Mouse (Mus musculus): Measurements from ENCODE around the gene Isyna1.

Gene Isyna1

DNA sequence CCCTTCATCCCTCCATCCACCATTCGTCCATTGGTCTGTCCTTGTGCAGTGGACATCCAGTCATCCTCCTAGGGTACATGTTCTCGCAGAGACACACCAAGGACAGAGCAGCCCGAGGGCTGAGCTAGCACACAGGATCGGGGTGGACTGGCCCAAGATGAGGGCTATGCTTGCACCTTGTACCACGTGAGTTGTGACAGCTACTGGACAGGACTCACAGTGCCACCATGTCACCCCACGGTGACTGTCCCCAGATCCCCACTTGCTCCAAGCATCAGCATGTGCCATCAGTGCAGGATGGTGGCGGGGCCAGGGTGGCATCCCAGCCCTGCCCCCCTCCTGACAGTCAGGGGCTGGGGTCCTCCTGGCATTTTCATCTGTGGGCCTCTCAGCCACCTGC, 10.4 kb downstream of the Isyna1 start:
- in situ Hi-C loops (cut with MboI), result no loop called here

DNA sequence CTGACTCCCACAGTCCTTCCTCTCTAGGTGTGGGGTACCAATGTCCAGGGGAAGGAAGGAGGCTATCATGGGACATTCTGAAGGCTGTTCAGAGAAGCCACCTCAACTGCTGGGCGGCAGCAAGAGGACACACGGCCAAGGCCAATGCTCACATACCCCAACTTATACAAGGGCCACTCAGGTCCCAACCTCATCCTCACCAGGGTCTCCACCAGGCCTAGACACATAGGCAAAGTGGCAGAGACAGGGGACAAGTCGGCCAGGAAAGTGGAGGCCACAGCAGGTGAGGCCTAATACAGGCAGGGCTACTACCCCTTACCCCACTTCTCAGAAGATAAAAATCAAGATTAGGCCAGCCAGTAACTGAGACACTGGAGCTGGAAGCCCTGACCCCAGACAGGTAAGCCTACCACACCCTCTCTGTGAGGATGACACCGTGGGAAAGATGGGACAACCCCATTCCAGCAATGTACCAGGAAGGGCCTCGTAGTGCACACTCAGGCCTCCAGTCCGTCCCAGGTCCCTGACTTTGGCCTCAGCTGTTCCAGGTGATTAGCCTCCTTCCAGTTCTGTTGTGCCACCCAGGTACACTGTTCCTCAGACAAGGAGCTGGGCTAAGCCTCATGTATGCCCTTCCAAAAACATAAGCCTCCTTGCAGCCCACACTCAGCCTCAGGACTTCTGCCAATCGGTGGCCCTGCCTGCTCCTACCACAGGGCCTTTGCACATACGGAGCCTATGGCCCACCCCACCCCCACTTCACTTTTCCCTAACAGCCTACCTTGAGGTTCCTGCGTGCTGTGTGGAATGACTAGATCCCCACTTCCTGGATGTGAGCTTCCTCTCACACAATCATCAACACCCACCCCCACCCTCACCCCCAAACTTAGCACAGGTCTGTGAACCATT, 12.0 kb downstream of the Isyna1 start:
- in situ Hi-C loops (cut with MboI), result no loop called here

DNA sequence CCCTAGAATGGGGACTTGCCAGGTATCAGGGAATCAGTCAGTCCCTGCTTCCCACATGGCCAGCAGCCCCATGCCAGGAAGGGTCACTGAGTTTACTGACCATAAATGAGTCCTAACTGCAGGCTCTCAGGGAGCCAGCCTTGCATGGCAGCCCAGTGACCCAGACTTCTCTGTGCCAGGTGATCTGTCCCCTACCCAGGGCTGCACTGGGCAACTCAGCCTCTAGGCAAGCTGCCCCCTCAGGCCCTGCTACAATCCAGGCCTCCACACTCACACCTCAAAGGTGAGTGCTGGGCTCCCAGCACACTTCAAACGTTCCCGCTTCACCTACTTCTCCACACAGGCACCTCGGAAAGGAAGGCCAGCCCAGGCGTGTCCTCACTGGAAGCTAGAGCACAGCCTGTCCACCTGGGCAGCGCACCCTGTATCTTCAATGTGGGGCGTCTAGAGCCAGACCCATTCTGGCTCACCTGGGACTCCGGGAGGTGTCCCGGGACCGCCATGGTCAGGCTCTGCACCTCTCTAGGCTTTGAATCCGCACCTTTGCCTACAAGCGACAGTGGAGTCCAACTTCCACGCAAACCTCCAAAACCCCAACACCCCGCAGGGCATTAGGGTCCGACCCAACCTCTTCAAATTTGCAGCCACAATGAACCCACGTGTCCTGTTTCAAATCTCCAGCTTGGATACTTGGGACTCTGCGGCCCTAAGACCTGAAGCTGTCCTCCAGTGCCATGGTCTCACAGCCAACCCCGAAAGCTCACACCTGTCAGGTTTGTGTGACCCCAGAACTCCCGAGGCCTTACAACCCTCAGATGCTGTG, 12.8 kb downstream of the Isyna1 start:
- in situ Hi-C loops (cut with MboI), result no loop called here

DNA sequence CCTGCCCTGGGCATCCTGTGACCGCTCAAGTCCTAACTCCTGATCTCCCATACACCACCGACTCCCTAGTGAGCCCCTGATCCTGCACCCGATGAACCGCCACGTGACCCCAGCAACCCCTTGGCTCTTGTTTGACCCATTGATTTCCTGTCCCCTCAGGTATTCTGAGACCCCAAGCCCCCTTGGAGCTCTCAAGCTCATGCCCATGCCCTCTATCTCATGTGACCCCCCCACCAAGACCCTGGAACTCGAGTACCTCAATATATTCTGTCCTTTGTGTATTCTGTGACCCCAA, 13.4 kb downstream of the Isyna1 start:
- in situ Hi-C loops (cut with MboI), result no loop called here

DNA sequence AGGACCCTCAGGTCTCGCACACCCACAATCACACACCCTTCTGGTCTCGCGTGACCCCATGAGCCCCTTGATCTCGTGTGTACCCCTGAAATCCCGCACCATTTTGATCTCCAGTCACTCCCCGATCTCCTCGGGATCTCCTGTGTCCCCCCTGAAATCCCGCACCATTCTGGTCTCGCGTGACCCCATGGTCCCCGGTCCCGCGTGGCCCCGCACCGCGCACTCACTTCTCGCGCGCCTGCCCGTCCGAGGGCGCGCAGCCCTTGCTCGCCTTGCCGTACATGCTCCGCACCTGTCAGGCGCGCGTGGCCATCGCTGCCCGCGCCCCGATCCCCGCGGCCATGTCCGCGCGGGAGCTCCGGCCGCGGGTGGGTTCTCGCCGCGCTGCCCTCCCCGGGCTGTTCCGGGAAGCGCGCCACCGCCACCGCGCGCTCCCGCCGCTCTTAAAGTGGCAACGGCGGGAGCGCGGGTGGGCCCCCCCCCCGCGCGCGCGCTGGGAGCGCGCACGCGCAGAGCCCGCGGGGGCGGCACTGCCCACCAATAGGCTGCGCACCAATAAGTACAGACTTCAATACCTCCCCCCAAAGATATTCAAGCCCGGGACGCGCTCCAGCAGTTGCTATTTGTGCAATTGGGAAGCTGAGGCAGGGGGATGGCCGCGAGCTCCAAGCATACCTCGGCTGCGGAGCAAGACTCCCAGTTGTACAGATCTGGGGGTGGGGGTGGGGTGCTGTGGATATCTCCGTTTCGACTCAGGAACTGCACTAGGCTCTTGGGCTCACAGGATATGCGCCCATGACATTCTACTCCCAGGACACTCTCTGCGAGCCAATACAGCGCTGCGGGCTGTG, 13.9 kb downstream of the Isyna1 start:
- in situ Hi-C loops (cut with MboI), result no loop called here

DNA sequence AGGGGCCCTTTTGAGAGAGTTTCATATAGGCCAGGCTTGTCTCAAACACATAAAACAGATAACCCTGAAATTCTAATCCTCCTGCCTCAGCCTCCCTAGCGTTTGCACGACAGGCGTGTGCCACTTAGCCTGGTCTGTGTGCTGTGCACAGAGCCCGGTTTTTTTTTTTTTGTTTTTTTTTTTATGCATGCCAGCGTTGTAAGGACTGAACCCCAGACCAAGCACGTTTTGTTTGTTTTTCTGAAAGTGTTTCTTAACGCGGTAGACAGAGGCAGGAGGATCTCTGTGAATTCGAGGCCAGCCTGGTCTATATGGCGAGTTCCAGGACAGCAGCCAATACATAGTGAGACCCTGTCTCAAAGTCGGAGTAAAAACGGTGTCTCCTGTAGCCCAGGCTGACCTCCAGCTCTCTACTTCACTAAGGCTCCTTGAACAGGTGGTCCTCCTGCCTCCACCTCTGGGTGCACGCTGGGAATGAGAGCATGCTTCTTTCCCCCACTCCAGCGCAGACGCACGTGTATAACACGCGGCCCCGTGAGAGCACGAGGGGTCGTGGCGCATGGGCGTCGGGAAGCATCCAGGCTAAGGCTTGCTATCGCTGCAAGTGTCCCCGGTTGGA, 14.7 kb downstream of the Isyna1 start, which contains the start of gene Ssbp4:
Gene Ssbp4, minus strand, starts transcription at position 124 of the 619 bp plus-strand sequence.
- in situ Hi-C loops (cut with MboI), result no loop called here

DNA sequence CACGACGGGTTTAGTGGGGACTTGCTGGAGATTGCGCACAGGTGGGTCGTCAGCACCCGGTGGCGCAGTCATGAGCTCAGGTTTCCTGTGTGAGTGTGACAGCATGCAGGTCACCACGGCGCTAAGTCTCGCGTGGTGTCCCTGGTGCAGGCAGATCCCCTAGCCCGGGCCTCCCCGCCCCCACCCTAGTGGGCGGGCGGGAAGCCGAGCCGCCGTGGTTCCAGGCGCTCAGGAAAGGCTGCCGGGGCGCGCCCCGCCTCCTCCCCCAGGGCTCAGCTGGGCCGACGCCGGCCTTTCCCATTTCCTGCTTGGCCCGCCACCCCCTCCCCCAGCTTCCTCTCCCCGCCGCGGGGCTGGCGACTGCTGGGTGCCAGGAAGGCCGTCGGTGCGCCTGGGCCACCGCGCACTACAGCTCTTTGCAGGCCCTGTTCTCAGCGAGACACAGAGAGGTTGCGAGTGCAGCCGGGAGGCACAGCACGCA, 15.2 kb downstream of the Isyna1 start:
- in situ Hi-C loops (cut with MboI), result no loop called here

DNA sequence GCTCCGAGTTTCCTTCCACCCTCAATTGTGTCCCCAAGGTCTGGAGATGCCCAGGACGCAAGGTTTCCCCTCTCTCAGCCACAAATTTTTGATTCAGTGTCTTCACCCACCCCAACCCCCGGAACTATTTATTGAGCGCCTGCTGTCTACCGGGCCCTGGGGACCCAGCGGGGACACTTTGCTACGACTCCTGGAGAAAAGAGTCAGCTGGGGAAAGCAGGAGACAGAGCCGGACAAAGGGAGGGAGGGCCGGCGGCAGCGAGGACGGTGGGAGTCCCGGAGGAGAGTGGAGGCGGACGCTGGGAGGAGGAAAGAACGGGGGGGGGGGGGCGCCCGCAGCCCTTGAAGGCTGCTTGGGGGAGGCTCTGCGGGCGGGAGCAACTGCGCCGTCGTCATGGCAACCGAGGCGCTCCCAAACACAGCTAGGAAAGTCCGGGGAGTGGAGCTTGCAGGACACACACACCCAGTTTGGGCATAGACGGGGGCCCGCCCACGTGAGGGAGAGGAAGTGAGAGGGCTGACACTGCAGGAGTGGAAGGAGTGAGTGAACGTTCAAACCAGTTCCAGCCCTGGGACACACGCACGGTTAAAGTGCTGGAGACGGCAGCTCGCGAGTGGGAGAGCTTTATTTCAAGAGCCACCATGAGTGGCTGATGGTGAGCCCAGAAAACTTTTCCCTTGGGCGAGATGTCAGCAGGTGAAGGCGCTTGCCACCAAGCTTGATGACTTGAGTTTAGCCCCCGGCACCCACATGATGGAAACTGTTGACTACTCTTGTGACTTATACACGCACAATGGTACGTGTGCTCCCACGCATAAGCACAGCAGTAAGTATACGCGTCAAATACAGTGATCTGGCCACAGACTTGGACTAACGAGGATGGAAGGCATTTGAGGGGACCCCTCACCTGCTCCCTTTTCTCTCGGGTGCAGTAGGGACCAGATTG, 15.9 kb downstream of the Isyna1 start:
- in situ Hi-C loops (cut with MboI), result no loop called here

DNA sequence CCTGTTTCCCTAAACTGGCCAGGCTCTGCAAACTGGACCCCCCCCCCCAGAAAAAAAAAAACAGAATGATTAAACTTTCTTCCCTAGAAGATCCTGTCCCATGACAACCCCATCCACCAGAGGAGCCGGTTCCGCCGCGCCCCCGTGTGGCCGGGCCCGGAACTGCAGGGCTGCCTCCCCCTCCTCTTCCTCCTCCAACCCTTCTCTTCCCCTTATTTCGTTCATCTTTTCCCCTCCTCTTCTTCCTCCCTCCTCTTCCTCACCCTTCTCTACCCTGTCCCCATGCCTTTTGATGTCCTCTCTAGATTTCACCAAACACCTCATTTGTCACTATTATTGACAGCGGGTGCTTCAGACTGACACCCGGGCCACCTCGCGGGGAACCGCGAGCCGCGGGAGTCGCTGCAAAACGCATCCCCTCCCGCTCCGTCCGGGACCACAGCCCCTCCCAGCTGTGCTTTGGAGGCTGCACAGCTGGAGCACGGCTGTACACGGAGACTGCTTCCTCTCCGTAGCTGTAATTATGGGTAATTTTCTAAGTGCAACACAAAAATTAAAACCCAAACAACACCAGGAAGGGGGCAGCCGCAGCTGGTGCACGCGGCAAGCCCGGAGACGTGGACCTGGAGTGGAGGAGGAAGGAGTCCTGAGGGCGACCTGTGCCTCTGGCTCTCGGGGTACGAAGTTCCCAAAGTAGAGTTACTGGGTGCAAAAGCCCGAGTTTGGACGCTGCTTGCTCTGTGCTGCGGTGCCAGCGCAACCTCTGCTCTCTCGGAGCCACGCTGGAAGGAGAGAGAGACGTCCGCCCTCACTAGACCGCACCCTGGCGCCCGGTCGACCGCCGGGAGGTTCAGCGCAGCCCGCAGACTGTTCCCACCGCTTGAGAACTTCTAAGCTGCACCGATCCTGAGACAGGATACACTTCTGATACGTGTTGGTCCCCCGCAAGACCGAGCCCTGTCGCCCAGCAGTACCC, 16.9 kb downstream of the Isyna1 start:
- in situ Hi-C loops (cut with MboI), result no loop called here

DNA sequence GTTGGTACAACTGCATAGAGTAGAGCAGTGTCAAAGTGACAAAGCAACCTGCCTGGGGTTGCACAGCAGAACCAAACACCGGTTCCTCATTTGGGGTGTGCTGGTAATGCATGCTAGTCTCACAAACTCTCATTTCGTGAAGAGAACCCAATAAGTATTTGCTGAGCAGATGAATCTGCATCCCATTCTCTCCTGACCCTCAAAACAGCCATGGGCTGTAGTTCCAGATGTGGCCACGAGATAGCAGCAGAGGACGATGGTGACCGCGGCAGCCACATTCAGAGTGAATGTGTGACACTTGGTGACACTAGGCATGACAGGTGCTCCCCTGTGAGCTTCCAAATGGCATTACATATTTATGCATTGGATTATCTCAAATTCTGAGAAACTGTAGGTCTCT, 17.7 kb downstream of the Isyna1 start:
- in situ Hi-C loops (cut with MboI), result no loop called here

DNA sequence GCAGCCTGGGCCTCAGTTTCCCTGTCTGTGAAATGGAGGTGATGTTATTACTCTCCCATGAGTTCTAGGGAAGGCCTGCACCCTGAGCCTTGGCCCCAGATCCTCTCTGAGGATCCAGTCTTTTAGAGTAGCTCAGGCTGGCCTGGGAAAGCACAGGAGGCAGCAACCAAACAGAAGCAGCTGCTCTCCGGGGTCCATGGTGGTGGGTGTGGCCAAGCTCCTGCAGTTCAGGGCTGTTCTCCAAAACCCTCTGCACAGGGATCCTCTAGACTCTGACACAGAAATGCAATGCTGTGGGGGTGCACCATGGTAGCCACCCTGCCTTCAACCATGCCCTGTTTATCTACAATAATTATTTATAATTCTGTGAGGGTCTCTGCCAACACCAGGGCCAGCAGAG, 19.6 kb downstream of the Isyna1 start:
- in situ Hi-C loops (cut with MboI), result no loop called here

DNA sequence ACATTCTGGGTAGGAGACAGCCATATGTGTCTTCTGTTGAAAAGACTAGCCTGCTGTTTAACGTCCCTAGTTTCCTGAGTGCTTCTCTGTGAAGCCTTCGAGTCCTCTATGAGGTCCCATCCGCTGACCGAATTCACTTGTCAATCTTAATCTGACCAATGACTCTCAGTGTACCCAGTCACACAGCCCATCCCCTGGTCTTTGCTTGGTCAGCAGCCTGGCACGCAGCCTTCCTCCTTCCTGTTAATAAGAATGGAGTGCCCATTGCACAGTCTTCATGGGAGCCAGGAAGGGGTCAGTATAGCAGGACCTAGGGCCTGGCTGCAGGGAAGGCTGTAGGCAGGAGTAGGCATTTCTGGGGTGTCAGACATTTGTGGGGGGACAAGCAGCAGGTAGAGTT, 20.3 kb downstream of the Isyna1 start:
- in situ Hi-C loops (cut with MboI), result no loop called here

DNA sequence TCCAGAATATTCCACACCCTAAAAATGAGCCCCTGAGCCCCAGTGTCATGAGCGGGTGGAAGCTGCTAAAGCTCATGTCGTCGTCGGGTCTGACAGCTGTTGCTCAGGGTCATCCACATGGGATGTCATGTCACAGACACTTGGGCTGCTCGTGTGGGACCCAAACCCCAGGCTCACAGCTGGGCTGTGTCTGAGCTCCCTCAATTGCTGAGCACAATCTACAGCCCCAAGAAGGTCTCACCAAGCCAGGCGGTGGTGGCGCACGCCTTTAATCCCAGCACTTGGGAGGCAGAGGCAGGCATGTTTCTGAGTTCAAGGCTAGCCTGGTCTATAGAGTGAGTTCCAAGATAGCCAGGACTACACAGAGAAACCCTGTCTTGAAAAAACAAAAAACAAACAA, 21.1 kb downstream of the Isyna1 start:
- in situ Hi-C loops (cut with MboI), result no loop called here

DNA sequence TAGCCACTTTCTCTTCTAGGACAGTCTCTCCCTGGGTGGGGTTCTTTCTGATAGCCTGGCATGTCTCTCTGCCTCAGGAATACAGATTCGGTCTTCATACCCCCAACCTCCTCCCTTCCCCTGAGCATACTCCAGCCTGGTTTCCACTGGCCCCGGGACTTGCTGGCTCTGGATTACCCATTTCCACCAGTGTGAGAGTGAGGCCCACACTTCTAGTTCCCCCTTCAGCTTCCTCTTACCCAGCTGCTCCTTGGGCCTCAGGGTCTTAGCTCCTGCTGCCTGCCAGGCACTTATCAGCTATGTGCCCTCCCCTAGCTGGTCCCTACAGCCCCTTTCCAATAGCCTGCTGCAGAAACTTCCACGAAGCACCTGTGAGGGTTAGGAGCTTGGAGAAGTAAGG, 21.7 kb downstream of the Isyna1 start, which contains the start of gene Lrrc25:
Gene Lrrc25, plus strand, starts transcription at position 262 of the 400 bp plus-strand sequence.
- in situ Hi-C loops (cut with MboI), result no loop called here

DNA sequence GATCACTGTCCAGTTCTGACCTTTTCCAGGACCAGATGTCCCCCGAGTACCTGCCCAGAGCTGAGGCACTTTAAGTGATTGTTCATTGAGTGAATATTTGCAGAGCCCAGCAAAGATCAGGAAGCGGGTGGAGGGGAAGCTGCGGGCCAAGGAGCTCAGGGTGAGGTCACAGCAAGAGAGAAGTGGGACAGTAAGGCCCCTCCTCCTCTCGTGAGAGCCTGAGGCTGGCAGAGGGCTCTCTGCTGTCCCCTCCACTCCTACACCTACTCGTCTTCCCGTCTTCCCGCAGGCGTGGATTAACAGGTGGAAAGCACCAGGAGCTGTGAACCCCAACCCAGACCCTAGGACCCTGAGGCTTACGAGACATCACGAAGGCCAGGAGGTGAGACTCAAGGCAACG, 22.5 kb downstream of the Isyna1 start:
- in situ Hi-C loops (cut with MboI), result no loop called here

DNA sequence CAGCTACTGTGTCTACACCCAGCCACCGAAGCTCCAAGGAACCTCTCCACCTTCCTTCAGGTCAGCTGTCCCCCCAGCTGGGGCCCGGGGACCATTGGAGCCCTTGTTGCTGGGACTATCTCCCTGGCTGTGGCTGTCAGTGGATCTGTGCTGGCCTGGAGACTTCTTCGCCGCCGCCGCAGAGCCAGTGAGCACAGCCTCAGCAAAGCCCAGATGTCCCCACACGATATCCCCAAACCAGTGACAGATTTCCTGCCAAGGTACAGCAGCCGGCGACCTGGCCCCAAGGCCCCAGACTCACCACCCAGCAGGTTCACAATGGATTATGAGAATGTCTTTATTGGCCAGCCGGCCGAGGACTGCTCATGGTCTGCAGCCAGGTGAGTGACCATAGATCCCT, 23.8 kb downstream of the Isyna1 start:
- in situ Hi-C loops (cut with MboI), result no loop called here

DNA sequence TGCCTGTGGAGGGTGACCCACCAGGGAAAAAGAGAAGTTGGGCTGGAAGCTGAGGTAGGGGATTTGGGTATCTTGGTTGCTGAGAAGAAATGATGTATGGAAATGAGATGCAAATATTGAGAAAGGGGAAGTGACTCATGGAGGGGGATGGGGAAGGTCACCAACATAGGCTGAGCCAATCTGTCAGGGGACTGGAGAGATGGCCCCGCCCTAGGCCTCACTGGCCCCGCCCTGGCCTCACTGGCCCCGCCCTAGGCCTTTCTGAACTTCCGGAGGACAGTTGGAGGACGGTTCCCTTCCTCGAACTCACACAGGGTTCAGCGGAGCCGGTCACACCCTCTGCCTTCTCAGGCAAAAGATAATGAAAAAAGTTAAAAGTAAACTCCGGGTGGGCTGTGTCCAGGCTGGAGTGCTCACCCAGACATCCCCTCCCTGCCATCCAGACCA, 24.7 kb downstream of the Isyna1 start:
- in situ Hi-C loops (cut with MboI), result no loop called here

DNA sequence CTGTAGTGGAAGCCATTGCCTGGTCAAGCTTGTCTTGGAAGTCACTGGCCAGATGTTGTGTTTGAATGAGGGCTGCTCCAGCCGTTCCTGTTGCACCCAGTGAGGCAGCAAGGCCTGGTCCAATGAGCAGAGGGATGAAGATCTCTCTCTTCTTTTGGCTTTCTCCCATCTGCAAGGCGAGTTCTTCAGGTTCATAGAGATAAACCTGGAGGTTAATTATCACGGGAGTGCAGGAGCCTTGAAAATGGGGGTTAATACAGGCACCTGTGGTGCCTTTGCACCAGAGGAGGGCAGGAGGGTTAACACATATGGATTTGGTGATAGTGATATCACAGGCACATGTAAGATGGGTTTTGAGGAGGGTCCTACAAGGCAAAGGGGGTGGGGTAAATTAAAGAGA, 28.0 kb downstream of the Isyna1 start:
- in situ Hi-C loops (cut with MboI), result no loop called here

DNA sequence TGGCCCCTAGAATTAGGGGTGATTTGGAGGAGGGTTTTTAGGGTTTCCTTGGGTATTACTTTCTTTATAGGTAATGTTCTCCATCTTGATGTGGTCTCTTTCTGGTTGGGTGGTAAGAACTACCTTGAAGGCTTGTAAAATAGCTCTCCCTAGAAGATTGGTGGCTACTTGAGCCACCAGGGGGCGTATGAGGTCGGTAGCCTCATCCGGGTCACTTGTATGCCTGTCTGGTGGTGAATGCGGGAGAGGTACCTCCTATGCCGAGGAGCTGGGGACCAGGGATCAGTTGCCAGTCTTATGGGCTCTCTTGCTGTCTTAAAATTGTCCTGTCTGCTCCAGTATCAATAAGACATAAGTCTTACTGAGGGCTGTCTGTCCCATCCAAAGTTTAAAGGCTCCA, 30.9 kb downstream of the Isyna1 start:
- in situ Hi-C loops (cut with MboI), result no loop called here

All from mature B cell (primary cell).